Mouse (Mus musculus): ENCODE data around the gene Aprt. TPM values are rescaled to one million over a fixed set of nuclear protein-coding genes. Genes with fewer than 3 reads are reported as not detected.

The Aprt gene
- polyA plus RNA-seq, 1 experiment, result 261 TPM

DNA sequence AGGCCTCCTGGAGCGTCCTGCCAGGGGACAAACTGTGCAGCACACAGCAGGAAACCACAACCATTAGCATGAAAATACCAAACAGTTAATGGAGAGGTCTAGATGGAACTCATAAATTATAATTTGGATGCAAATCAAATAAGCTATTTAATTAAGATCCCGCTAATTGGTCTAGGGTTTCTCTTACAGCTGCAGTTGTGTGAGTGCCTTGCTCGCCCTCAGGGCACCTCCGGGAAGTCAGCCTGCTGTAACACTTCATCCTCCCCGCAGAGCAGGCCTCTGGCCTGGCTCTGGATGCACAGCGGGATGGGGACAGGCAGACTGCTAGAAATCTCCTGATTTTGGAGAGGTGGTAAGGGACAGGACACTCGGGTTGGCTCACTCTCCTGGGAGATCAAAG lies 9.5 kb upstream of the Aprt start:
- Histone ChIP-seq H3ac (ENCODE audit: control insufficient read depth, insufficient read length) (no peak overlapping the region), H3K36me3 (ENCODE audit: control insufficient read depth, insufficient read depth) (no peaks in the 10 kb centered on the region), H3K79me2 (ENCODE audit: control insufficient read depth, insufficient read depth) (no peaks in the 10 kb centered on the region), H3K4me3 (no peak overlapping the region), H3K27me3 (ENCODE audit: control insufficient read depth, insufficient read depth, insufficient read length) (no peaks in the 10 kb centered on the region), H3K4me2 (ENCODE audit: low read depth) (peak overlapping the region; percentile 72)
- no peak for TF ChIP-seq USF1 (IDR thresholded peaks at IDR 0.05; ENCODE audit: low read depth)
- no peak for TF ChIP-seq REST (IDR thresholded peaks at IDR 0.05; ENCODE audit: insufficient read depth, insufficient read length)
- TF ChIP-seq E2F4 (IDR thresholded peaks at IDR 0.05; ENCODE audit: insufficient read depth), result no peak
- no peak for TF ChIP-seq TCF12 (IDR thresholded peaks at IDR 0.05; ENCODE audit: insufficient read depth, poor library complexity, severe bottlenecking)
- no peak for TF ChIP-seq POLR2A (IDR thresholded peaks at IDR 0.05; ENCODE audit: insufficient read length, low read depth)
- TF ChIP-seq CEBPB (IDR thresholded peaks at IDR 0.05; ENCODE audit: insufficient read depth, poor library complexity, severe bottlenecking), result no peak
- TF ChIP-seq SRF (IDR thresholded peaks at IDR 0.05; ENCODE audit: control insufficient read depth, insufficient read length, low read depth), result no peak
- TF ChIP-seq POLR2AphosphoS2 (IDR thresholded peaks at IDR 0.05; ENCODE audit: insufficient read length, low read depth), result no peak
- TF ChIP-seq MYOD1 (IDR thresholded peaks at IDR 0.05; ENCODE audit: control insufficient read depth in 1 of 3, insufficient read length in 2 of 3, low read depth in 2 of 3), result no peak
- no peak for TF ChIP-seq MAX (IDR thresholded peaks at IDR 0.05; ENCODE audit: low read depth)
- no peak for TF ChIP-seq MYOG (IDR thresholded peaks at IDR 0.05; ENCODE audit: control insufficient read depth in 1 of 3, insufficient read depth in 1 of 3, insufficient read length in 2 of 3, low read depth in 2 of 3)
- TF ChIP-seq TCF3 (IDR thresholded peaks at IDR 0.05; ENCODE audit: insufficient read length, low read depth), result no peak

DNA sequence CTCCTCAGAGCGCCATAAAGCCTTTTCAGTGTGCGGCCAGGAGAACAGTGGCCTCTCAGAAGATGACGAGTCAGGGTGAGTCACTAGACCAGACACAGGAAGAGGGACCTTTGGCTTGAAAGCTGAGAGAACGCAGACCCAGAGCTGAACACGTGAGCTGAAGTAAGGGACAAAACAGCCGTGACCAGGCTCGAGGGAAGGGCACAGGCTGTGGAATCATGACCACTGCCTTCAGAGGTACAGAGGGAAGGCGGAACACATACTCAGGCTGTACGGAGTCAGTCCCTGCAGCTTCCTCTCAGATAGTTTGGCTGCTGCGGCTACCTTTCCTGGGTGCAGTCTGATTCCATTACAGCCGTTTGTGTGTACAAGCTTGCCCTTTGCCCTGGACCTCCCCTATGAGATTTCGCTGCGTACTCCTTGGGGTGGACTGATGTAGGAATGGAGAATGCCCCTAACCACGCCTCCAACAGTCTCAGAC lies 8.7 kb upstream of the Aprt start:
- Histone ChIP-seq H3K79me2 (ENCODE audit: control insufficient read depth, insufficient read depth) (no peaks in the 10 kb centered on the region), H3K27me3 (ENCODE audit: control insufficient read depth, insufficient read depth, insufficient read length) (no peaks in the 10 kb centered on the region), H3ac (ENCODE audit: control insufficient read depth, insufficient read length) (no peak overlapping the region), H3K36me3 (ENCODE audit: control insufficient read depth, insufficient read depth) (no peaks in the 10 kb centered on the region), H3K4me3 (no peak overlapping the region), H3K4me2 (ENCODE audit: low read depth) (peak overlapping the region; percentile 72)
- TF ChIP-seq MYOG (IDR thresholded peaks at IDR 0.05; ENCODE audit: control insufficient read depth in 1 of 3, insufficient read depth in 1 of 3, insufficient read length in 2 of 3, low read depth in 2 of 3) (no peak), MAX (IDR thresholded peaks at IDR 0.05; ENCODE audit: low read depth) (no peak), USF1 (IDR thresholded peaks at IDR 0.05; ENCODE audit: low read depth) (peak; percentile 83), POLR2A (IDR thresholded peaks at IDR 0.05; ENCODE audit: insufficient read length, low read depth) (peak; percentile 54), SRF (IDR thresholded peaks at IDR 0.05; ENCODE audit: control insufficient read depth, insufficient read length, low read depth) (no peak), POLR2AphosphoS2 (IDR thresholded peaks at IDR 0.05; ENCODE audit: insufficient read length, low read depth) (peak; percentile 31), TCF3 (IDR thresholded peaks at IDR 0.05; ENCODE audit: insufficient read length, low read depth) (no peak)

DNA sequence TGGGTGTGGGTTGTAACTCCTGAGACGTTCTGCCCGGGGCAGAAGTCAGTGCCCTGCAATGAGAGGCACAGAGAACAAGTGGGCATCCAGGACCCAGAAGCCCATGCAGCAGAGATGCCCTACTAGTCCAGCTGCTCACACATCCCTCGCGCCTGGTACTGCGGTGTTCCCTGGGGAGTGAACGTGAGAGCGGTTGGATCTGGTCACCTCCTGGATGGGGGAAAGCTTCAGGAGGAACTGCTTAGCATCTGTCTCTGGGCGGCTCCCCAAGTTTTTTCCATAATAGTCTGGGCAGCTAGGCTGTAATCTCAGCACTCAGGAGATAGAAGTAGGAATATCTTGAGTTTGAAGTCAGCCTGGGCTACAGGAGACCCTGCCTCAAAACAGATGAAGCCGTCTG lies 8.3 kb upstream of the Aprt start:
- Histone ChIP-seq H3K36me3 (ENCODE audit: control insufficient read depth, insufficient read depth) (no peaks in the 10 kb centered on the region), H3K4me2 (ENCODE audit: low read depth) (peak overlapping the region; percentile 72), H3K27me3 (ENCODE audit: control insufficient read depth, insufficient read depth, insufficient read length) (no peaks in the 10 kb centered on the region), H3K4me3 (no peak overlapping the region), H3K79me2 (ENCODE audit: control insufficient read depth, insufficient read depth) (no peaks in the 10 kb centered on the region), H3ac (ENCODE audit: control insufficient read depth, insufficient read length) (no peak overlapping the region)
- TF ChIP-seq MYOG (IDR thresholded peaks at IDR 0.05; ENCODE audit: control insufficient read depth in 1 of 3, insufficient read depth in 1 of 3, insufficient read length in 2 of 3, low read depth in 2 of 3) (peak in 2 of 3 experiments; percentile 17 to 34), REST (IDR thresholded peaks at IDR 0.05; ENCODE audit: insufficient read depth, insufficient read length) (no peak), POLR2AphosphoS2 (IDR thresholded peaks at IDR 0.05; ENCODE audit: insufficient read length, low read depth) (no peak), MYOD1 (IDR thresholded peaks at IDR 0.05; ENCODE audit: control insufficient read depth in 1 of 3, insufficient read length in 2 of 3, low read depth in 2 of 3) (peak in 1 of 3 experiments; percentile 44)

DNA sequence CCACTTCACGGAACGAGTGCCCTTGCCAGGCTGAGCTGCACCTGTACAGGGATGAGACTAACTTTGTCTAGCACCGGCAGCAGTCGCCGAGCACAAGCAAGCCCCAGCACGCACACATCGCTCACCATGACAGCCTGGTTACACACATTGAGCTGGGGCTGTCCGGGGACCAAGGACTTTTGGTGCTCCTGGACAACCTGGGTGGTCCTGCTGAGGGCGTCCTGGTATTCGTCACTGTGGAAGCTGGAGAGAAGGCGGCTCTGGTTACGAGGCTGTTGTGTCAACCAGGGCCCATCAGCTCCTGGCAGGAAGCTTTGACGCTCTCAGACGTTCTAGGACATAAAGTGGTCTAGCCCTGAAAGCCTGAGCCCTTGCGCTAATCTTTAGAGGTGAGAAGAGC lies 4.2 kb upstream of the Aprt start:
- no peaks in the 10 kb centered on the region for H3K27me3 ChIP-seq (ENCODE audit: control insufficient read depth, insufficient read depth, insufficient read length)
- no peak for TF ChIP-seq SRF (IDR thresholded peaks at IDR 0.05; ENCODE audit: control insufficient read depth, insufficient read length, low read depth)
- TF ChIP-seq POLR2AphosphoS2 (IDR thresholded peaks at IDR 0.05; ENCODE audit: insufficient read length, low read depth), result no peak
- TF ChIP-seq TCF3 (IDR thresholded peaks at IDR 0.05; ENCODE audit: insufficient read length, low read depth), result no peak
- no peak for TF ChIP-seq REST (IDR thresholded peaks at IDR 0.05; ENCODE audit: insufficient read depth, insufficient read length)
- TF ChIP-seq POLR2A (IDR thresholded peaks at IDR 0.05; ENCODE audit: insufficient read length, low read depth), result no peak
- TF ChIP-seq E2F4 (IDR thresholded peaks at IDR 0.05; ENCODE audit: insufficient read depth), result no peak
- no peak for TF ChIP-seq TCF12 (IDR thresholded peaks at IDR 0.05; ENCODE audit: insufficient read depth, poor library complexity, severe bottlenecking)
- no peak for TF ChIP-seq CEBPB (IDR thresholded peaks at IDR 0.05; ENCODE audit: insufficient read depth, poor library complexity, severe bottlenecking)
- no peak for TF ChIP-seq USF1 (IDR thresholded peaks at IDR 0.05; ENCODE audit: low read depth)
- no peak for TF ChIP-seq MAX (IDR thresholded peaks at IDR 0.05; ENCODE audit: low read depth)
- TF ChIP-seq MYOG (IDR thresholded peaks at IDR 0.05; ENCODE audit: control insufficient read depth in 1 of 3, insufficient read depth in 1 of 3, insufficient read length in 2 of 3, low read depth in 2 of 3), result no peak
- TF ChIP-seq MYOD1 (IDR thresholded peaks at IDR 0.05; ENCODE audit: control insufficient read depth in 1 of 3, insufficient read length in 2 of 3, low read depth in 2 of 3), result no peak
- no peak overlapping the region for H3K4me3 ChIP-seq
- H3ac ChIP-seq (ENCODE audit: control insufficient read depth, insufficient read length), result no peak overlapping the region
- no peaks in the 10 kb centered on the region for H3K36me3 ChIP-seq (ENCODE audit: control insufficient read depth, insufficient read depth)
- H3K4me2 ChIP-seq (ENCODE audit: low read depth), result no peak overlapping the region
- peaks cover 6% of the 10 kb centered on the region for H3K79me2 ChIP-seq (ENCODE audit: control insufficient read depth, insufficient read depth)

DNA sequence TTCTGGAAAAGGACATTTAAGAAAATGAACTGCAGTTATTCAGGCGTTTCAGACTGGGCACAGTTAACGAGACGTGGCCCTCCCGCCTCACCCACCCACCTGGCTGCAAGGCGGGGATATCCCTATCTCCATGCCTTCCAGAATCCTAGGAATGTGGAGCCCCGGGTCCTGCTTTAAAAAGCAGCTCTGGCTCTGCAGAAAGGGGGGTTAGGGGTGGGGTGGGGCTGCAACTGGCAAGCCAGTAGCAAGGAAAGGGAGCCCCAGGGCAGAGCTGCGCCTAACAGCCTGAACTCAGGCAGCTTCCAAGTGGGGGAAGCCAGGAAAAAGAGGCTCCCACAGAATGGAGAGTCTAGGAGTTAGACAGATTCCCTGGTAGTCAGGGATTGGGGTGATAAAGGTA lies 2.5 kb upstream of the Aprt start:
- H3K4me2 ChIP-seq (ENCODE audit: low read depth), result no peak overlapping the region

More for the DNA sequence above, 2.5 kb upstream of the Aprt start:
- TF ChIP-seq SRF (IDR thresholded peaks at IDR 0.05; ENCODE audit: control insufficient read depth, insufficient read length, low read depth) (no peak), REST (IDR thresholded peaks at IDR 0.05; ENCODE audit: insufficient read depth, insufficient read length) (no peak), E2F4 (IDR thresholded peaks at IDR 0.05; ENCODE audit: insufficient read depth) (no peak), MYOD1 (IDR thresholded peaks at IDR 0.05; ENCODE audit: control insufficient read depth in 1 of 3, insufficient read length in 2 of 3, low read depth in 2 of 3) (no peak), CEBPB (IDR thresholded peaks at IDR 0.05; ENCODE audit: insufficient read depth, poor library complexity, severe bottlenecking) (no peak), POLR2A (IDR thresholded peaks at IDR 0.05; ENCODE audit: insufficient read length, low read depth) (no peak), POLR2AphosphoS2 (IDR thresholded peaks at IDR 0.05; ENCODE audit: insufficient read length, low read depth) (no peak), USF1 (IDR thresholded peaks at IDR 0.05; ENCODE audit: low read depth) (no peak), MYOG (IDR thresholded peaks at IDR 0.05; ENCODE audit: control insufficient read depth in 1 of 3, insufficient read depth in 1 of 3, insufficient read length in 2 of 3, low read depth in 2 of 3) (no peak), MAX (IDR thresholded peaks at IDR 0.05; ENCODE audit: low read depth) (no peak), TCF3 (IDR thresholded peaks at IDR 0.05; ENCODE audit: insufficient read length, low read depth) (no peak), TCF12 (IDR thresholded peaks at IDR 0.05; ENCODE audit: insufficient read depth, poor library complexity, severe bottlenecking) (no peak)
- Histone ChIP-seq H3K4me3 (no peak overlapping the region), H3K79me2 (ENCODE audit: control insufficient read depth, insufficient read depth) (peaks cover 11% of the 10 kb centered on the region), H3K36me3 (ENCODE audit: control insufficient read depth, insufficient read depth) (no peaks in the 10 kb centered on the region), H3ac (ENCODE audit: control insufficient read depth, insufficient read length) (no peak overlapping the region), H3K27me3 (ENCODE audit: control insufficient read depth, insufficient read depth, insufficient read length) (no peaks in the 10 kb centered on the region)

All from myocyte (in vitro differentiated cells).